Mouse (Mus musculus) limb, embryonic 10.5 days (tissue): ENCODE data around the gene Rab40b. TPM values are rescaled to one million over a fixed set of nuclear protein-coding genes. Genes with fewer than 3 reads are reported as not detected.

Experiments
- DNase-seq: peaks from one replicate; pipeline ENCODE4 v3.0.0-alpha.2; 2017; ENCODE audit warnings: low spot score
- H3K27ac ChIP-seq: fragments of 300-500 bp; sonication (generic); 2 replicates; pipeline ENCODE4 v1.5.1; 2016; ENCODE audit warnings: mild to moderate bottlenecking
- H3K27me3 ChIP-seq: fragments of 300-500 bp; sonication (generic); 2 replicates; pipeline ENCODE4 v1.6.1; 2016; ENCODE audit warnings: low read depth, mild to moderate bottlenecking; ENCODE audit not compliant: poor library complexity, severe bottlenecking
- H3K36me3 ChIP-seq: fragments of 300-500 bp; sonication (generic); 2 replicates; pipeline ENCODE4 v1.6.1; 2016; ENCODE audit warnings: mild to moderate bottlenecking, moderate library complexity
- H3K4me1 ChIP-seq: fragments of 300-500 bp; sonication (generic); 2 replicates; pipeline ENCODE4 v1.6.1; 2016
- H3K4me3 ChIP-seq: fragments of 300-500 bp; sonication (generic); 2 replicates; pipeline ENCODE4 v1.5.1; 2016; ENCODE audit warnings: mild to moderate bottlenecking, moderate library complexity
- H3K9me3 ChIP-seq: fragments of 300-500 bp; sonication (generic); replicated peaks from 2 replicates; pipeline ENCODE4 v1.6.1; 2016; ENCODE audit warnings: mild to moderate bottlenecking
- WGBS: fragments of 180-500 bp; shearing (Covaris S2); methylation state at CpG from one replicate; pipeline ENCODE4 v1.1.7; 2016; 5-methylcytosine and 5-hydroxymethylcytosine counted together
- polyA plus RNA-seq: library from polyadenylated mRNA; unstranded; fragments of >200 nt; fragmentation: Nextera tagmentation; extraction: Ambion mirVana; gene quantifications from 2 replicates; pipeline ENCODE4 v1.2.1, GENCODE M21; 2016

The Rab40b gene
- polyA plus RNA-seq, 1 experiment from 2014 or later: 1.2 TPM

GRCm38 (mm10) chr11:121407366-121408155, 19.5 kb upstream of the Rab40b start:
- Histone ChIP-seq H3K36me3 (no peaks in the 10 kb centered on the region), H3K27me3 (no peaks in the 10 kb centered on the region), H3K27ac (no peak overlapping the region), H3K4me3 (no peak overlapping the region), H3K9me3 (no peaks in the 10 kb centered on the region), H3K4me1 (no peaks in the 10 kb centered on the region)
- 79% methylated on average over 3 of the region's 3 CpGs for WGBS
- no peak for DNase-seq

GRCm38 (mm10) chr11:121392405-121392804, 4.4 kb upstream of the Rab40b start:
- no peaks in the 10 kb centered on the region for H3K9me3 ChIP-seq
- H3K27me3 ChIP-seq: peaks cover 7% of the 10 kb centered on the region
- WGBS: 87% methylated on average over 3 of the region's 3 CpGs
- H3K4me3 ChIP-seq: no peak overlapping the region
- H3K36me3 ChIP-seq: no peaks in the 10 kb centered on the region
- no peak overlapping the region for H3K27ac ChIP-seq
- peaks cover 12% of the 10 kb centered on the region for H3K4me1 ChIP-seq
- DNase-seq: no peak

GRCm38 (mm10) chr11:121390793-121391192, 2.7 kb upstream of the Rab40b start:
- Histone ChIP-seq H3K4me3 (no peak overlapping the region), H3K36me3 (no peaks in the 10 kb centered on the region), H3K9me3 (no peaks in the 10 kb centered on the region), H3K27me3 (peaks cover 22% of the 10 kb centered on the region), H3K4me1 (peaks cover 15% of the 10 kb centered on the region), H3K27ac (no peak overlapping the region)
- DNase-seq: no peak
- WGBS: 78% methylated on average over 3 of the region's 3 CpGs

GRCm38 (mm10) chr11:121388554-121388945, 499 bp upstream of the Rab40b start:
- WGBS: 13% methylated on average over 6 of the region's 6 CpGs
- H3K27me3 ChIP-seq: peaks cover 22% of the 10 kb centered on the region
- peak overlapping the region; percentile 75 for H3K4me3 ChIP-seq
- DNase-seq: no peak
- H3K36me3 ChIP-seq: no peaks in the 10 kb centered on the region
- peaks cover 15% of the 10 kb centered on the region for H3K4me1 ChIP-seq
- H3K27ac ChIP-seq: no peak overlapping the region
- H3K9me3 ChIP-seq: no peaks in the 10 kb centered on the region

GRCm38 (mm10) chr11:121380294-121380693, 7.8 kb downstream of the Rab40b start:
- no peak for DNase-seq
- WGBS: 75% methylated on average over 6 of the region's 6 CpGs
- H3K4me1 ChIP-seq: no peaks in the 10 kb centered on the region
- no peak overlapping the region for H3K4me3 ChIP-seq
- no peak overlapping the region for H3K27ac ChIP-seq
- H3K9me3 ChIP-seq: no peaks in the 10 kb centered on the region
- H3K36me3 ChIP-seq: no peaks in the 10 kb centered on the region
- H3K27me3 ChIP-seq: no peaks in the 10 kb centered on the region

- DNase-seq: no peak
- no peak overlapping the region for H3K4me3 ChIP-seq
- no peaks in the 10 kb centered on the region for H3K9me3 ChIP-seq
- H3K27ac ChIP-seq: no peak overlapping the region
- H3K4me1 ChIP-seq: no peaks in the 10 kb centered on the region
- H3K27me3 ChIP-seq: no peaks in the 10 kb centered on the region
- no peaks in the 10 kb centered on the region for H3K36me3 ChIP-seq
Measured at GRCm38 (mm10) chr11:121378644-121379043, 9.4 kb downstream of the Rab40b start.

GRCm38 (mm10) chr11:121373305-121373704, 14.7 kb downstream of the Rab40b start:
- Histone ChIP-seq H3K9me3 (no peaks in the 10 kb centered on the region), H3K36me3 (no peaks in the 10 kb centered on the region), H3K27me3 (no peaks in the 10 kb centered on the region), H3K27ac (no peak overlapping the region), H3K4me3 (no peak overlapping the region), H3K4me1 (no peaks in the 10 kb centered on the region)
- WGBS: 78% methylated on average over 6 of the region's 6 CpGs
- no peak for DNase-seq

GRCm38 (mm10) chr11:121370337-121370994, 17.6 kb downstream of the Rab40b start:
- DNase-seq: no peak
- no peaks in the 10 kb centered on the region for H3K36me3 ChIP-seq
- WGBS: 81% methylated on average over 6 of the region's 6 CpGs
- H3K27ac ChIP-seq: no peak overlapping the region
- peaks cover 2% of the 10 kb centered on the region; the same call in 1 of the 2 replicates for H3K4me1 ChIP-seq
- no peak overlapping the region for H3K4me3 ChIP-seq
- no peaks in the 10 kb centered on the region for H3K9me3 ChIP-seq
- H3K27me3 ChIP-seq: no peaks in the 10 kb centered on the region

- H3K36me3 ChIP-seq: no peaks in the 10 kb centered on the region
- H3K9me3 ChIP-seq: no peaks in the 10 kb centered on the region
- H3K4me3 ChIP-seq: no peak overlapping the region
- WGBS: 52% methylated on average over 6 of the region's 6 CpGs
- DNase-seq: peak; percentile 62
- peaks cover 2% of the 10 kb centered on the region; the same call in 1 of the 2 replicates for H3K4me1 ChIP-seq
- no peaks in the 10 kb centered on the region for H3K27me3 ChIP-seq
- H3K27ac ChIP-seq: no peak overlapping the region
Measured at GRCm38 (mm10) chr11:121369622-121370021, 18.4 kb downstream of the Rab40b start.

GRCm38 (mm10) chr11:121368731-121369130, 19.3 kb downstream of the Rab40b start:
- Histone ChIP-seq H3K4me3 (no peak overlapping the region), H3K27me3 (no peaks in the 10 kb centered on the region), H3K9me3 (no peaks in the 10 kb centered on the region), H3K4me1 (peaks cover 2% of the 10 kb centered on the region; the same call in 1 of the 2 replicates), H3K27ac (no peak overlapping the region), H3K36me3 (no peaks in the 10 kb centered on the region)
- no peak for DNase-seq
- WGBS: 88% methylated on average over 1 of the region's 1 CpGs

- Histone ChIP-seq H3K4me1 (peaks cover 2% of the 10 kb centered on the region; the same call in 1 of the 2 replicates), H3K36me3 (no peaks in the 10 kb centered on the region), H3K9me3 (no peaks in the 10 kb centered on the region), H3K27ac (no peak overlapping the region), H3K27me3 (no peaks in the 10 kb centered on the region), H3K4me3 (no peak overlapping the region)
- WGBS: 52% methylated on average over 5 of the region's 5 CpGs
- no peak for DNase-seq
Measured at GRCm38 (mm10) chr11:121367170-121367707, 20.8 kb downstream of the Rab40b start.

- Histone ChIP-seq H3K27ac (no peak overlapping the region), H3K4me1 (no peaks in the 10 kb centered on the region), H3K4me3 (no peak overlapping the region), H3K36me3 (no peaks in the 10 kb centered on the region), H3K27me3 (no peaks in the 10 kb centered on the region), H3K9me3 (no peaks in the 10 kb centered on the region)
- WGBS: 30% methylated on average over 5 of the region's 5 CpGs
- no peak for DNase-seq
Measured at GRCm38 (mm10) chr11:121362212-121362611, 25.8 kb downstream of the Rab40b start.

GRCm38 (mm10) chr11:121354091-121354707, 33.9 kb downstream of the Rab40b start, which contains the start of gene Wdr45b:
Gene Wdr45b, minus strand, starts transcription at chr11:121354445.
- H3K27ac ChIP-seq: peak within 1 kb of the TSS; percentile 92
- peaks cover 22% of the 10 kb centered on the region for H3K36me3 ChIP-seq
- H3K27me3 ChIP-seq: no peaks in the 10 kb centered on the region
- DNase-seq: peak; percentile 99
- H3K4me3 ChIP-seq: peak within 1 kb of the TSS; percentile 98
- H3K4me1 ChIP-seq: peaks cover 19% of the 10 kb centered on the region
- WGBS: under 1% methylated on average over 67 of the region's 69 CpGs
- H3K9me3 ChIP-seq: no peaks in the 10 kb centered on the region
